Mouse (Mus musculus) liver, adult 2 months (tissue): ENCODE measurements at regions not wholly inside any gene's neighbourhood (a gene's known extent, or its start where the extent isn't known, plus 50 kb on each side); places are given as distances from the start of the nearest gene placed in this dataset.

ENCODE experiments used
- DNase-seq: peaks from one replicate; pipeline ENCODE4 v3.0.0-alpha.2; 2011; ENCODE audit warnings: low read depth, low spot score; ENCODE audit errors: extremely low read depth
- H3K27ac ChIP-seq: fragments of 200-500 bp; replicated peaks from 2 replicates; pipeline ENCODE4 v1.5.1; 2012; ENCODE audit warnings: low read depth, mild to moderate bottlenecking, control low read depth, inconsistent platforms, low read length; ENCODE audit not compliant: insufficient read depth
- H3K27me3 ChIP-seq: fragments of 200-500 bp; 2 replicates; pipeline ENCODE4 v1.6.1; 2012; ENCODE audit warnings: mild to moderate bottlenecking, moderate library complexity, low read length, inconsistent platforms; ENCODE audit not compliant: control insufficient read depth, insufficient read depth
- H3K36me3 ChIP-seq: fragments of 200-500 bp; 2 replicates; pipeline ENCODE4 v1.6.1; 2012; ENCODE audit warnings: low read length, inconsistent platforms; ENCODE audit not compliant: control insufficient read depth, insufficient read depth
- H3K4me1 ChIP-seq: fragments of 200-500 bp; 2 replicates; pipeline ENCODE4 v1.6.1; 2011; ENCODE audit warnings: low read length; ENCODE audit not compliant: control insufficient read depth, insufficient read depth
- H3K4me3 ChIP-seq: fragments of 200-500 bp; 2 replicates; pipeline ENCODE4 v1.5.1; 2011; ENCODE audit warnings: low read depth, mild to moderate bottlenecking, control low read depth, low read length, moderate library complexity; ENCODE audit not compliant: insufficient read depth
- H3K79me2 ChIP-seq: fragments of 200-500 bp; 2 replicates; pipeline ENCODE4 v1.6.1; 2012; ENCODE audit warnings: inconsistent platforms, mild to moderate bottlenecking, low read length, moderate library complexity; ENCODE audit not compliant: control insufficient read depth, insufficient read depth
- H3K9ac ChIP-seq: fragments of 200-500 bp; 2 replicates; pipeline ENCODE4 v1.6.1; 2012; ENCODE audit warnings: low read depth, mild to moderate bottlenecking, control low read depth, inconsistent platforms, low read length
- CTCF ChIP-seq: fragments of 200-500 bp; IDR thresholded peaks from 2 replicates; pipeline ENCODE4 v1.5.1; 2011; ENCODE audit warnings: low read depth, low read length, control low read depth
- POLR2A ChIP-seq: fragments of 200-500 bp; IDR thresholded peaks from 2 replicates; pipeline ENCODE4 v1.6.1; 2011; ENCODE audit warnings: low read length, control low read depth; ENCODE audit not compliant: insufficient read depth; ENCODE audit errors: extremely low read depth
- WGBS: fragments of 180-500 bp; shearing (Covaris S2); methylation state at CpG from one replicate; pipeline ENCODE4 v1.1.7; 2018; 5-methylcytosine and 5-hydroxymethylcytosine counted together

GRCm38 (mm10) chr3:117440294-117440693 lies 79.6 kb upstream of the Plppr4 start:
- Histone ChIP-seq H3K4me3 (no peak overlapping the region), H3K4me1 (no peaks in the 10 kb centered on the region), H3K27ac (no peak overlapping the region), H3K79me2 (no peaks in the 10 kb centered on the region), H3K36me3 (no peaks in the 10 kb centered on the region), H3K9ac (no peak overlapping the region), H3K27me3 (no peaks in the 10 kb centered on the region)
- no peak for DNase-seq
- no peak for TF ChIP-seq POLR2A
- TF ChIP-seq CTCF: no peak
- WGBS: 21% methylated on average over 4 of the region's 4 CpGs

GRCm38 (mm10) chr3:117438473-117439114 lies 77.9 kb upstream of the Plppr4 start:
- Histone ChIP-seq H3K27ac (no peak overlapping the region), H3K4me3 (no peak overlapping the region), H3K36me3 (no peaks in the 10 kb centered on the region), H3K27me3 (no peaks in the 10 kb centered on the region), H3K79me2 (no peaks in the 10 kb centered on the region), H3K4me1 (no peaks in the 10 kb centered on the region), H3K9ac (no peak overlapping the region)
- 18% methylated on average over 11 of the region's 11 CpGs for whole genome bisulfite sequencing
- TF ChIP-seq POLR2A: no peak
- TF ChIP-seq CTCF: peak; percentile 57; the same call in 1 of the 2 replicates
- peak; percentile 14 for DNase-seq

GRCm38 (mm10) chr3:117424526-117424925 lies 63.9 kb upstream of the Plppr4 start:
- Histone ChIP-seq H3K9ac (no peak overlapping the region), H3K4me1 (no peaks in the 10 kb centered on the region), H3K36me3 (no peaks in the 10 kb centered on the region), H3K4me3 (no peak overlapping the region), H3K79me2 (no peaks in the 10 kb centered on the region), H3K27me3 (no peaks in the 10 kb centered on the region), H3K27ac (no peak overlapping the region)
- TF ChIP-seq POLR2A (no peak), CTCF (no peak)
- DNase-seq: no peak
- 19% methylated on average over 1 of the region's 1 CpGs for WGBS

GRCm38 (mm10) chr3:117412896-117413747 lies 52.4 kb upstream of the Plppr4 start:
- Histone ChIP-seq H3K27ac (no peak overlapping the region), H3K36me3 (no peaks in the 10 kb centered on the region)
- 79% methylated on average over 4 of the region's 4 CpGs for WGBS

More at GRCm38 (mm10) chr3:117412896-117413747, 52.4 kb upstream of the Plppr4 start:
- no peak overlapping the region for H3K4me3 ChIP-seq
- TF ChIP-seq CTCF (no peak), POLR2A (no peak)
- no peak overlapping the region for H3K9ac ChIP-seq
- 0 out of 2 replicates have a peak, but pooled peaks cover 2% of the 10 kb centered on the region for H3K27me3 ChIP-seq
- H3K4me1 ChIP-seq: no peaks in the 10 kb centered on the region
- DNase-seq: no peak
- H3K79me2 ChIP-seq: no peaks in the 10 kb centered on the region
